Mouse (Mus musculus) stomach, postnatal 0 days (tissue): ENCODE measurements around the gene Wdr25.
A peak's percentile ranks its signal among the peaks of the same experiment; 100 is the strongest.

Experiments
- CTCF ChIP-seq: IDR thresholded peaks from 2 replicates; pipeline ENCODE4 v1.5.1; 2016; ENCODE audit warnings: antibody characterized with exemption, low read depth, mild to moderate bottlenecking, moderate library complexity
- EP300 ChIP-seq: optimal IDR thresholded peaks from 2 replicates; pipeline ENCODE3; 2016; ENCODE audit warnings: antibody characterized with exemption

DNA sequence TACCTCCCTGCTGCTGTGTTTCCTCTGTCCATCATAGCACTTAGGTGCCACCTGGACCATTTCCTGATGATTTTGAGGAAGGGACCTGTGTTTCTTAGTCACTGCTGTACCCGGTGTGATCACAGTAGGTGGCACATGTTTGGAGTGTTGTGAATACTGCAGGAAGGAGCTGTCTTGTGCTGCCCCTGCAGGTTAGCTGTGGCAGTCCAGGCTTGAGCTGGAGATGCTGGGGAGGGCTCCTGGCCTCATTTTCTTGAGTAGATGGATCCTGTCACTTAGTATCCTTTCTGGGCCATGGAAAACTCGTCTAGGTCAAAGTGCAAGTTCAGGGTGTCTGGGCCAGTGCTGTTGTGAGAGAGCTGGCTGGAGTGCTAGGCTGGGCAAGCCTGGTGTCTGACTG is 47.9 kb downstream of the Wdr25 start:
- peak; percentile 36; the same call in 1 of the 2 replicates for TF ChIP-seq CTCF
- TF ChIP-seq EP300 = no peak
